Mouse (Mus musculus) thymus, postnatal 0 days (tissue): ENCODE data around the gene Sult5a1. TPM values are rescaled to one million over a fixed set of nuclear protein-coding genes. Genes with fewer than 3 reads are reported as not detected.
A peak's percentile ranks its signal among the peaks of the same experiment; 100 is the strongest.
"Not testable (repeated sequence)": the region's sequence is repeated elsewhere in the genome, so short reads cannot be mapped to it uniquely, and the experiment has no call there.

ENCODE experiments used
- DNase-seq: peaks from one replicate; pipeline ENCODE4 v3.0.0-alpha.2; 2015; ENCODE audit warnings: low spot score
- polyA plus RNA-seq: library from polyadenylated mRNA; unstranded; fragments of >200 nt; fragmentation: Nextera tagmentation; extraction: Ambion mirVana; gene quantifications from 2 replicates; pipeline ENCODE4 v1.2.1, GENCODE M21; 2015

Sult5a1 gene
- 3.7 and 3.8 TPM in 2 replicates for polyA plus RNA-seq

DNA sequence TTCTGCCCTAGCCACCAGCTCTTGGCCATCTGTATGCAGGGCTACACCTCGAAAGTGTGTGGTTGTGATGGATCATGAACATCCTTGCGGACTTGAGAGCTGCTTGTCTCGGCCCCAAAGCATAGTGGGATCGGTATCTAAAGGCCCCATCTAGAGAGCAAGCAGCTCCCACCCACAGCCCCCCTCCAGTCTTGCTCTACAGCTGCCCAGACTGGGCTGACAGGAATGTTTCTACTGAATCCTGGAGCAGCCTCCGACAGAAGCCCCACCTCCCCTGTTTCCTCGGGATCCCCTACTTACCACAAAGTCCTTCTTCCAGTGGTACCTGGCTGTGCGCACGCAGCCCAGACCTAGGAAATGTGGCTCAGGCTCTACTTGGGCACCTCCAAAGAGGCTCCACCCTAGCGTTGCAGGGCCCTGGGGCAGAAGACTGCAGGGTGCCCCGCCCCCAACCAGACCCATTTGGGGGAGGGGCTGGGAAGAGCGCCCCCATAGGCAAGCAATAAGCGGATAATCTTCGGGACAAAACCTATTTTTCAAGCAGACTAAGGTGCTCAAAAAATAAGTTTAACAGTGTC lies at the start of gene Sult5a1:
Sult5a1 (minus strand) TSS at position 428 of the 578 bp plus-strand sequence.
- DNase-seq = no peak

DNA sequence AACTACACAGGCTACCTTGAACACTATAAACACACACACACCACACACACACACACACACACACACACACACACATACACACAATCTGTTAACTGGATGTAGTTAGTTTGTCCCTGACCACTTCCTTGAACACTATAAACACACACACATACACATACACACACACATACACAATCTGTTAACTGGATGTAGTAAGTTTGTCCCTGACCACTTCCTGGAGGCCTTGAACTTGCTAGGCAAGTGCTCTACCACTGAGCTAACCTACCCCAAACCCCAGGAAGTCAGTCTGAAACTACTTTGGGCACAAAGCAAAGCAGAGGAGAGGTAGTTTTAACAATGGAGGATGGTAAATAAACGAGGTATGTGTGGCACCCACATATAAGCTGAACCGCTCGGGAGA lies 45.5 kb upstream of the Sult5a1 start:
- DNase-seq = peak; percentile 9

DNA sequence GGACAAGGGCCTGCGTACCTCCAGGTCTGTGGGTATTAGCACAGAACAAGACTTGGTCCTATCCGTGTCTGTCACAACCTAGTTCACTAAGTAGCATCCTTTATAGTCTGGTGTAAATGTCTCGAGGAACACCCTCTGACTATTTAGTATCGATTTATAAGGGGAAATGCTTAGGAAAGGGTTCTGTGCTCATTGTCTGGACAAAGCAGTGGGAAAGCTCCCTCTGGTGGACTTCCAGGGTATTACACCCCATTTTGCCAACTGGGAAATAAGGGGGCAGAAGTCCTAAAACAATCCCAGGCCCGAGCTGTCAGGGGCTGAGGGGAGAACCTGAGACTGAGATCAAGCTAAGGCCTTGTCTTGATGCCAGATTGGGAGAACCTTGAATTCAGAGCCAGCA lies 44.2 kb upstream of the Sult5a1 start:
- DNase-seq = peak; percentile 52

GRCm38 (mm10) chr8:123199864-123200263 lies 41.7 kb upstream of the Sult5a1 start:
- DNase-seq = no peak

DNA sequence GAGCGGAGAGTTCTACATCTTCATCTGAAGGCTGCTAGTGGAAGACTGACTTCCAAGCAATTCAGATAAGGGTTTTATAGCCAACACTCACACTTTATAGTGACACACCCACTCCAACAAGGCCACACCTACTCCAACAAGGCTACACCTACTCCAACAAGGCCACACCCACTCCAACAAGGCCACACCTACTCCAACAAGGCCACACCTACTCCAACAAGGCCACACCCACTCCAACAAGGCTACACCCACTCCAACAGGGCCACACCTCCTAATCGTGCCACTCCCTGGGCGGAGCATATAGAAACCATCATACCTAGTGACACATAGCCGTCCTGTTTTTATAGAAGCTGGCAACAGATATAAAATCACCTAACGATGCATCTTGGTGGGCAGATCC lies 38.9 kb upstream of the Sult5a1 start:
- DNase-seq = not testable (repeated sequence)

- DNase-seq = no peak
Observed at GRCm38 (mm10) chr8:123193771-123194170, 35.7 kb upstream of the Sult5a1 start.

GRCm38 (mm10) chr8:123191908-123192307 lies 33.8 kb upstream of the Sult5a1 start:
- DNase-seq = no peak

GRCm38 (mm10) chr8:123190678-123191077 lies 32.6 kb upstream of the Sult5a1 start:
- DNase-seq = peak; percentile 54

- no peak for DNase-seq
Observed at GRCm38 (mm10) chr8:123188841-123189240, 30.7 kb upstream of the Sult5a1 start.

GRCm38 (mm10) chr8:123188006-123188405 lies 29.9 kb upstream of the Sult5a1 start:
- DNase-seq = no peak

- no peak for DNase-seq
Observed at GRCm38 (mm10) chr8:123185566-123186409, 27.7 kb upstream of the Sult5a1 start, which contains the start of gene Dpep1. TSS of gene Dpep1 (plus strand) at chr8:123186242.

GRCm38 (mm10) chr8:123181391-123181790 lies 23.3 kb upstream of the Sult5a1 start:
- DNase-seq = no peak

- DNase-seq = no peak
Observed at GRCm38 (mm10) chr8:123156070-123156773, 1.9 kb downstream of the Sult5a1 start.

- no peak for DNase-seq
Observed at GRCm38 (mm10) chr8:123155177-123155576, 2.9 kb downstream of the Sult5a1 start.

- no peak for DNase-seq
Observed at GRCm38 (mm10) chr8:123150737-123151171, 7.4 kb downstream of the Sult5a1 start.

GRCm38 (mm10) chr8:123146390-123146789 lies 11.7 kb downstream of the Sult5a1 start:
- no peak for DNase-seq

GRCm38 (mm10) chr8:123145279-123145678 lies 12.8 kb downstream of the Sult5a1 start:
- no peak for DNase-seq

DNA sequence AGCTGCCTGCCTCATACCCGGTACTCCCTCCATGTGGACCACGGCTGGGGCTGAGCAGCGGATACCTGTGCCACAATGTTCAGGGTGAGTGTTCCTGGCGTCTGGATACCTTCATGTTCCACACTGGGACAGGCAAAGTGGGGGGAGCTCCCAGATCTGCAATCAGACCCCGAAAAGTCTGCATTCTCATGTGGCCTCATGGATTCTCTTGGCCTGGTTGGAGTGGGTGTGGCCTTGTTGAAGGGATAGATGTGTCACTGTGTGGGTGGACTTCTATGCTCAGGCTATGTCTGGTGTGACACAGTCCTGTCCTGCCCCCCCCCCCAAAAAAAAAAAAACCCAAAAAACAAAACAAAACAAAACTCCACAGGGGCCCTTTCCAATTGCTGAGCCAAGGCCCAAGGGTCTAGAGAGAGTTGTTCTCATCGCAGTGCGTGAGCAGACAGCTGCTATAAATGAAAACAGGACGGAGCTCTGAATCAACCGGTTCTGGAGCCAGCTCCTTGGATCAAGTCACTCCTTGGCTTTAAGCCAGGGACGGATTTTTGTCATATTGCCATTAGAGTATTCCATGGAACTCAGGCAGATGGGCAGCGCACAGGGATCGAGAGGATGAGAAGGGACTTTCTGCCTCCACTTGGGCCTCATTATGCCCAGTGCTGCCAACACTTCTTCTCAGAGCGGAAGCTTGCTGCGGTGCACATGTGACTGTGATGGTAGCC lies 16.2 kb downstream of the Sult5a1 start:
- DNase-seq = no peak

GRCm38 (mm10) chr8:123138741-123139140 lies 19.4 kb downstream of the Sult5a1 start:
- no peak for DNase-seq

DNA sequence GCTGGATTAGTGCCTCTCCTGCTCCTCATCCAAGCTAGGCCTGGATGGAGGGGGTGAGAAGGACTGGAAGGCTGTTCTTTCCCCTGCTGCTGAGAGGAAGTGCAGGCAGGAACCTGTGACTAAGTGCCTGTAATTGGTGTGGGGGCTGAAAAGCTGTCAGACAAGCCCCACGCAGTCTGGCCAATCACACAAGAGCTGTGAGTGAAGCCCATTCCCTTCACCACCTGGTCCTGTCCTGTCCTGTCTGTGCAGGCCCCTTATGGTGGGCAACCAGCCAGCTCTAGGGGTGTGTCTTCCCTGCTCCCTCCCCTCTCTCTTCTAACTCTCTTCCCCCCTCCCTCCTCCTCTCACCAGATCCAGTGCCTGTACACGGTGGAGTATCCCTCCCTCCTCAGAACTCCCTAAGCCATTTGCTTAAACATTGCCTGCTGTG lies 20.5 kb downstream of the Sult5a1 start:
- DNase-seq = peak; percentile 10

DNA sequence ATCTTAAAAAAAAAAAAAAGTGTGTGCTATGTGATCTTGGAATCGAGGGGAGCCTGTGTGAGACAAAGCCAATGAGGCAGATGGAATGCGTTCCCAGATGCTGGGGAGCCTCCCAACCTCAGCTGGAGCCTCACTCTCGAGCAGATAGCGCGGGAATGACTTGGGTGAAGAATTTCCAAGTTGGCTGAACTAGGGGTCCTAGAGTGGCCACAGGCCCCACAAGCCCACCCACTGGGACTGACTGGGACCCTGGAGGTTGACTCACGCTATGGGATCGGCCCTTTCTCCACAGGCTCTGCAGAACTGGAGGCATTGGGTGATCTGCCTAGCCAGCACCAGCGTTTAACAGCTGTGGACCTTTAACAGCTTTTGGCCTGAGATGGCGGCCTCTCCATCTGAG lies 21.8 kb downstream of the Sult5a1 start:
- DNase-seq = no peak
